Mouse (Mus musculus): Measurements from ENCODE around the gene Srgap1.

DNA sequence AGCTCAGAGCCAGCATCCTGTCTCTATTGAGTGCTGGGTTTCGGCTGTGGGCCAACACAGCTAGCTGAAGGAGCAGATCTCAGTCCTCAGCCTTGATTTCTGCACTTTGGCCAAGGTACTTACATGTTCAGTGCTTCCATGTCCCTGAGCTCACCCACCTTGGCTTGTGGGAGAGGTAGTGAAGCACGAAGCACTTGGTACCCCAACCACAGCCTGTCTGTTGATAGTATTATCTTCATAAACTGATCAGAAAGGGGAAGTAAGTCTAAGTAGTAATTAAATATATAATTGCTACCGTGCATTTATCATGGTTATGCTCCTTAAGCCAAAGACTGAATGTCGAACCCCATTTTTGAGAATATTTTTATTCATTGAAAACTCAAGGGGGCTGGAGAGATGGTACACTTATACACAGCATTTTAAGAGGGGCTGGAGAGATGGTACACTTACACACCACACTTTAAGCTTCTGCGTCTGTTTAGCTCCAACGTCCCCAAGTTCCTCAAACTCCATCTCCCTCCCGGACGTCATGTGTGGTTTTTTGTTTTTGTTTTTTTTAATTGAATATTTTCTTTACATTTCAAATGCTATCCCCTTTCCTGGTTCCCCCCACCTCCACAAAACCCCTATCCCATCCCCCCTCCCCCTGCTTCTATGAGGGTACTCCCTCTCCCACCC is 315.9 kb downstream of the Srgap1 start:
- TF ChIP-seq CTCF (IDR thresholded peaks at IDR 0.05; ENCODE audit: extremely low read depth, insufficient read length, insufficient replicate concordance, low read depth, low read length) = no peak
- TF ChIP-seq POLR2A (IDR thresholded peaks at IDR 0.05; ENCODE audit: low read depth, low read length) = no peak
